Mouse (Mus musculus): Measurements from ENCODE around the gene Grm3.

Grm3 gene

DNA sequence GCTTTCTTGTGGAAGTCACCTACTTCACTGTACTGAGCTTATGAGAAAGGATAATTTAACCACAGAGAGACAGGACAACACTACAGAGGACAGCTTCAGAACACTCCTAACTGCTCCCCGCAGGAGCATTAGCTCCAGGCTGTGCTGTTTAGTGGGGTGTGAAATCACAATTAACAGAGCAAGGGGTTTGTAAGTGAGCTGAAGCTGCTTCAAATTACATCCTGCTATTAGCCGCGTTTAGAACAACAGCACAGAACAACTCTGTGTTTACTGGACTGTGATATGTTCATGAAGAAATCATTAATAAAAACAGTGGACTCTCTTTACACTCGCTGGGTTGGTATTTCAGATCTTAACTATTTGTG, 101.9 kb downstream of the Grm3 start:
- DNase-seq (ENCODE audit: low spot score in 2 of 2), result no peak

DNA sequence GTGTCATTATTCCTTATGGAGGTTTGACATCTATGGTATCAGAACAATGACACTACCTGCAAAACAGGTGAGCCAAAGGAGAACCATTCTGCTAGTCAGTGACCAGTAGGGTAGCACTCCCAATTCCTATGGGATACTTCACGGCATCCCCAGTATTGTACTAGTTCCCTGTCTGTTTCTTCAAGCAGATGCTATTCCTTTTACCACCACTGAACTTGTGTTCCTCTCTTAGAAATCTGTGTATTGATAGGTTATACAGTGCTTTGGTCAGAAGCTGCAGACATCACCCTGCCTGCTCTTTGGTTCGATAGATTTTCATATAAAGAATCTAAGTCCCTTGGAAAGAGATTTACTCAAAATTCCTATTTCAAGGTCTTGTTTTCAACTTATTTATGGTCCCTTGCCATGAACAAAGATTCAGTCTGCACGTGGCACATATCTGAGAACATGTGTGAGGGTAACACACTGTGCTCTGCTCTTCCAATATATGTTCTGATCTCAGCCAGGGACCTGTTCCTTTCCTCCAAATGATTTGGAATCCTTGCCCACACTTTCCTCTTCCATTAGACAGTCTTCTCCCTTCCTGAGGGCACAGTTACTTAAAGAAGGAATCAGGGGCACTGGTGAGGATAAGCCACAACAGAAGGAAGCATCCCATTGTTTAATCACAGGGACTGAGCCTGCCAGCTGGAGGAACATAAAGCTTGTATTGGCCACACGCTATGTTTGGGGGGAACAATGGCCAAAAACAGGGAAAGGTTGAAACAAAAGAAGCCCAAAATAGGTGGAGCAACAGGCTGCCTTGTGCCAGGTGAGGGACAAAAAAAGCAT, 102.5 kb downstream of the Grm3 start:
- DNase-seq (ENCODE audit: low spot score in 2 of 2), result no peak

DNA sequence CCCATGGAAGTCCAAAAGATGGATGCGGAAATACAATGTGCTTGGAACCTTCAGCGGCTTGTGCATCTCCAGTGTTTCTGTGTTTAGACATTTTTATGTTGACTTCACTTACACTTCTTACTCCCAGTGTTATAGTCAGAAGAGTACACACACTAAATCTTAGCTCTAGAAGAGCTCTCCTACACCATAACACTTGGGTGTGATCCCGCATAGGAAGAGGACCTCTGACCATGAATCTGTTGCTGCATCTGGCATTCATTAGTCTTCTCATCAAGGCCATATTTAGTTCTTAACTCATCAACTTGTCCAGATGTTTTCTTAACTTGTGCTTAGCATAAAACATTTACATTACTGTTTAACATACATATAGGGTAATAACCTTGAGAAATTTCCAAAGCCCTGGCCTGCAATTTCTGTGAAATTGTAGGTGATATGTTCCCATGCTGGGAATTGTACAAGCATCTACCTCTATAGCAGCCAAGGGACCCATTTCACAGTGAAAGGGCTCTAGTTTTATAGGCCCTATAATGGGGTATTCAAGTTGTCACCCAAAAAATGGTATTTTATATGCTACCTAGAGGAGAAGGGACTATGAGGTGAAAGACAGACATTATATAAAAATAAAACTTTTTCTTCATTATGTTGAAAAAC, 103.4 kb downstream of the Grm3 start:
- no peak for DNase-seq (ENCODE audit: low spot score in 2 of 2)

DNA sequence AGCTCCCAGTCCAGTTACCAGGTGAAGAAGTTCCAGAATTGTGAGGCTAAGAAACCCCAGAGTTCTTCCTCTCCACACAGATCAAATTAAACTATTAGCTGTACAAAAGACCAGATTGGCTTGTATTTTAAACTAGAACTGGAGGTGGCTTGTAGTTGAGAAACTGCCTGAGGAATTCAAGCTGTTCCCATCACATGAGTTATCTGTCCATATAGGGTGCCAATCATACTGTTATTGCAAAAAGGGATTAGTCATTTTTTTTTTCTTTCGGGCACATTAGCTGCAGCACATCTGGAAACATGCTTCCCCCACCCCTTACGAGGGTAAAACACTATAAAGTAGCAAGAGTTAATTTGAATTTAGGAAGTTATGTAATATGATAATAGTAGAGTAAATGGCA, 145.9 kb downstream of the Grm3 start:
- DNase-seq (ENCODE audit: low spot score in 2 of 2), result no peak

DNA sequence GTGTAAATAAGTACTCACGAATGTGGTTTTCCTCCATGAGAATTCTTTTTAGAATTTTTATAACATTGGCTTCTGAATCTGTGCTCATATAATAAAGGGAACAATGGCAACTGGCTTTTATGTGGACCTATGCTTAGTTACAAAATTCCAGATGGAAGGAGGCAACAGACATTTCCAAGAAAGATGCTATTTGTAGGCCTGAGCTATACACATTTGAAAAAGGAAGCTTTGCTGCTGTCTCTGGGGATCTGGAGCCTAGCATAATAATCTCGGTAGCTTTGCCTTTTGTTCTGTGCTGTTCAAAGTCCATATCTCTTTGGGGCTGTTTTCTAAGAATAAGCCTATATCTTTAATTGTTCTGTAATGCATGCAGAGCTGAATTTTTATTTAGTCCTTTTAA, 146.4 kb downstream of the Grm3 start:
- no peak for DNase-seq (ENCODE audit: low spot score in 2 of 2)

DNA sequence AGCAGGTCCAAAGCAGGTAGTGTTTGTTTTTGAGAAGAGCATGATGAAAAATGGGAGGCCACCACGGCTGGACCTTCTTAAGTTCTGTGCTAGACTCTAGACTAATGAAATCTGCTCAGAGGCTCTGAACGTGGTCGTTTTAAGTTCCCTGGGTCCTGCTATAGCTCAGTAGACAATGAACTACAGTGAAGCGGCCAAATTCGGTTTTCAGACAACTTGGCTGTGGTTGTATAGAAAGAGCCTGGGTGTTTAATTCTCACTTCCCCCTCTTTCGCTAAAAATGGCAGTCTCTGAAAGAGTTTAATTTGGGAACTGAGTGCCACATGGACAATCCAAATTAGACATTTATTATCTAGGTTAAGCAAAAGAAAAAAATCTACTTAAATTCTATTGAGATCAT, 154.0 kb downstream of the Grm3 start:
- DNase-seq (ENCODE audit: low spot score in 2 of 2), result no peak

DNA sequence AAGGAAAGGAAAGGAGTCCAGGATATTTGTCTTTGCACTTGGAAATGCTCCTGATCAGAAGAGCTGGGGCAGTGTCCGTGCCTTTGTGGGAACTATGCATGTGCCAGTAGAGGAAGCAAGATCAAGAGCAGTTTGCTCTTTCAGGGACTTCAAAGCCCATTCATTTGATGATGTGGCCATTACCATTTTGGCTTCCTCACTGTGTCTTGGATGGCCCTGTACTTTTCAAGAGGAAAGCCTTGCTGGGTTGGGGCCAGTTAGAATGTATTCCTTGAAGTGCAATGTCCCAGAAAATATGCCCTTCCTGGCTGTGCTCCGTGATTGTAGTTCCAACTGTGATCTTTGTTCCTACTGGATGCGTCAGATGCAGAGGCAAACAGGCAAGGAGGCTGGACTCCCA, 167.3 kb downstream of the Grm3 start:
- no peak for DNase-seq (ENCODE audit: low spot score in 2 of 2)

DNA sequence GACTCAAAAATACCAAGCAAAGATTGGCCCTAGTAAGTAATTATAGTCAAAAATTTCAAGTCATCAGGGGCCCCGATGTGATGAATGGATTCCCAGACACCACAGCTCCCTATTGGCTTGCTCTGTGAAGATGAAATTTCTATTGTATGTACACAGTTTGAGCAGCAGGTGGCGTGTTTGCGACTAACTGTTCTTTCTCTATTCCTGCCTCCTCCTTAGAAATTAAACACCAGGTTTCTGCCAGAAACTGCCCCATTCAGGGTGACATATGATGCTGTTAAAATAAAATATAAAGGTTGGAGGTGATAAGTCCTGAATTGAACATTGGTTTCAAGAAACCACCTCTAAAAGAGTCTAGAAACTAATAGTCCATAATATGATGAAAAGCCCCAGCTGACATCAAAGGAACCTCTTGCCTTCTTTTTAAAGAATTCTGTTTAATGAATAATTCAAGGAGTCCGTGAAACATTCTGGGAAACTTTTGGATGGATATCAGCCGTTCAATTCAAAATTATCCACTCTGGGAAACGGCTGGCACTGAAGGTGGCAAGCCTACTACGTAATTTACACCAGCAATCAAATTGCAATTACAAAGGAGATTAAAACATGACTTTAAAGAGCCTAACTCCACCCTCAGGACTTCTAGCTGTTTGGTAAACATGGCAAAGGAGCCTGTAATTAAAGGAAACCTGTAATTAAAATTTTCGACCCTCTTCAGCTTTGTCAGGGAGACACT, 184.0 kb downstream of the Grm3 start:
- DNase-seq (ENCODE audit: low spot score in 2 of 2), result no peak

DNA sequence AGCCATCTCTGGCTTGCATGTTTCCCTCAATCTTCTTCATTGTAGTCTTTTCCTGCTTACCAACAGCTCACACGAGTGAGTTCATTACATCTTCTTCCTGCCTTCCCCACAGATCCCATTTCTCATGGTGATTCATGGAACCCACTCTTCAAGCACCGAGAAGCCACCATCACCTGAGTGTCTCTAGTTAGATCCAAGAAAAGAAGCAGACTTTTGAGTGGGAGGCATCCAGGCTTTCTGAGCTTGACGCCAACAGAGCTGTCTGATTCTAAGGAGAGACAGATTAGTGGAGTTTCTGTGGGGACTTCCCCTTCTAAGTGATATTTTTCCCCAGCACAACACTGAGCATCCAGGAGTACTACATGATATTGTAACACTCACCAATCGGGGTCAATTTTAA, 199.5 kb downstream of the Grm3 start:
- DNase-seq (ENCODE audit: low spot score in 2 of 2), result no peak

DNA sequence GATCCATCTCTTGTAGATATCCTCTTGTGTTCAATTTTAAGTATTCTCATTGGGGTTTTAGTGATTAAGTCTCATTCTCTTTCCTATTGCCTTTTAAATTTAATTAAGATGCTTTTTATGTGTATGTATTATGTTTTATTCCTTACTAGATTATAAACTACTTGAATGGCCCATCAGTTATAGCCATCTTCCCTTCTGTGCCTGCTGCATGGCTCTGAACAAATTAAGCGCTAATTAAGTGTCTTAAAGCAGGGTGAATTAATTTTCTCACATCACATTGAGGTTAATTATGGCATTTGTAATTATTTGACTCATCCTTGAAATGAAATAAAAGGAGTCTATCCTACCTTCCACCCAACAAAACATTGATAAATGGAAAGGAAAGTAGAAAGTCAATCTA, 213.9 kb downstream of the Grm3 start:
- no peak for DNase-seq (ENCODE audit: low spot score in 2 of 2)

DNA sequence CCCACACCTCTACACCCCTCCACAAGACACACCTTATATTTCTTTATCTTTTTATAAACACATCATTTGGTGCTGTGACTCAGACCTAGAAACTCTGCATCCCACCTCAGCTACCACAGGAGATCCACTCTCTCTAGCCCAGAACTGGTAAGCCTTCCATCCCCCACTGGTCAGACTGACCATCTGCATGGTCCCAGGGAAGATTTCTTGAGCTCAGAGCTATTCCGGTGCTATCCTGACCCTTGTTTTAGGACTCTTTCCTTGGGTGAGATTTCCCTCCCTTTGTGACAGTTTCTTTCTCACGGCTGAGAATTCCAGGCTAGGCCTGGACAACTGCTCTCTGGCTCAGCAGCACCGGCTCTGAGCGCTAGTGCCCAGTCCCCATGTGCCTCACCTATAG, 227.7 kb downstream of the Grm3 start:
- no peak for DNase-seq (ENCODE audit: low spot score in 2 of 2)

DNA sequence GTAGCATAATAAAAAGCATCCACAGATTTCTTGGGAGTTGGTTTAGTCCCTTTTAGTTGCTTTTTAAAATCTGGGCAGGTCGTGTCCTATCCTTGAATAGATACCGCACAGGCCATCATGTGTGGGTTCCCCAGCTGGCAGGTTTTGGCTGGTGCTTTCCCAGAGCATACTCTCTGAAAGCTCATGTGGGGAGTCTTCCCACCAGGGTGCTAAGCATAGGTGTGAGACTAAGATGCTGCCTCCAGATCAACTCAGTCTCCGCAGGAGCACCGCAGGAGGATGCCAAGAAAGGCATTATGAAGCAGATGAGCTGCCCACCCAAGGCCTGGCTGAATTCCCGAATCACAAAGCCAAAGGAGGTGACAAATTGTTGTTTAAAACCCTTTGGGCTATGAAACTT, 229.5 kb downstream of the Grm3 start:
- no peak for DNase-seq (ENCODE audit: low spot score in 2 of 2)

DNA sequence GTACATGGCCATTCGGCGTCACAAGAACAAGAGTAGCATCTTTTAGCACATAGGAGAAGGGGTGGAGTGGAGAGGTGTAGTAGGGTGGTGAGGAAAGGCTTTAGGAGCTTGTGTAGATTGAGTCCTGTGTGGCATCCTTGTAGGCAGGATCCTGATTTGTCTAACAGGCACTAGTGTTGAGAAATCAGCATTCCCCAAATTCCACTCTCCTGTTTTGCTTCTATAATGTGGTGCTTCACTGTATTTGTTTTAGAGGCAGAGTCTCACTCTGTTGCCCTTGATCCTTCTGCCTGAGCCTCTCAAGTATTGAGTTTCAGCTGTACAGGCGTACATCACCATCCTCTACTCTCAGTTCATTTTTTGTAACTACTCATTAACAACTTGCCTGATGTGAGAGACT, 247.4 kb downstream of the Grm3 start:
- no peak for DNase-seq (ENCODE audit: low spot score in 2 of 2)

DNA sequence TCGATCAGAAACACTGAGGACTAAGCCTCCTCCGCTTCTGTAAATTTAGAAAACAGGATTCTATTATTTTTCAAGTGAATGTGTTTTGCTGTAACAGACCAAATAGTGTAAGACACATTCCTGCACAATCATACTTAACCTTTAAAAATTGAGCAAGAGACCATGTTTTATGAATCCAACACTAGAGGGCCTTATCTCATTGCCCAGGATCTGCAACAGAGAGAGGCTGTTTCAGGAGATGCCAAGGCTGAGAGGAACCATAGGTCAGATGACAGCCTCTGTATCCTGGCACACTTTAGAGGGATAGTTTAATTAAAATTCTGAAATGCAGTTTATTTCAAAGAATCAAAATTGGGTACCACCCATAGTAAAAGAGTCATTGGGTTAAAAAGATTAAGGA, 271.7 kb downstream of the Grm3 start:
- no peak for DNase-seq (ENCODE audit: low spot score in 2 of 2)

DNA sequence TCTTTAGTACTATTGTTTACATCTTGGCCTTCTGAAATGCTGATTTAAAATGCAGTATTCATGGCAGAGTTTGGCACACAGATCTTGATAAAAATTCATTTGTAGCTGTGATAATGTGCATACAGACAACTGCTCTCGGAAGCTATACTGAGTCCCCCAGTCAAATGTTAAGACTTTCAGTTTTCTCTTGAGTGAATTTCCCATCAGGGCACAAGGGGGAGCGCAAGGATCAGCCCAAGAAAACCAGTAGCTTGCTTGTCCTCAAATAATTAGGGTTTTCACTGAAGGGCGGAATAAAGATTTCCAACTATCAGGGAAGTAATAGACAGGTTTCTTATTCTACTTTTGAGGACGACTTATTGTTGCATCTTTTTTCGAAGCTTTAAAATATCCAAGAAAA, 275.4 kb downstream of the Grm3 start:
- no peak for DNase-seq (ENCODE audit: low spot score in 2 of 2)

DNA sequence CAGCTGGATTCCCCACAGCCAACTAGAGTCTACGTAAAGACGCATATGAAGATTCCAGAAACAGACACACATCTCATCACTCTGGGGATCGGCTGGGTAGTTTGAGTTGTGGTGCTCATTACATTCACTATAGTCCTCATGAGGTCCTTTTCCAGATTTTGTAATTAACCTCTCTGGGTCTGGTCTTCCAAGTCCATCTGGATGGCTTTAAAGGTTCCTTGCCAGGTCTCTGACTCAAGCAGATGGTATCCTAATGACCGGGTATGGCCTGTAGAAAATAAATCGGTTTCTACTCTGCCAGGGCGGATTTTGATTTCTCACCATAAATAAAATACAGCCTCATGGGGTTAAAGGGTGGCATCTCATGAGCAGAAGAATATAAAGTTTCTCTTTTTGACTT, 276.0 kb downstream of the Grm3 start:
- DNase-seq (ENCODE audit: low spot score in 2 of 2), result no peak

DNA sequence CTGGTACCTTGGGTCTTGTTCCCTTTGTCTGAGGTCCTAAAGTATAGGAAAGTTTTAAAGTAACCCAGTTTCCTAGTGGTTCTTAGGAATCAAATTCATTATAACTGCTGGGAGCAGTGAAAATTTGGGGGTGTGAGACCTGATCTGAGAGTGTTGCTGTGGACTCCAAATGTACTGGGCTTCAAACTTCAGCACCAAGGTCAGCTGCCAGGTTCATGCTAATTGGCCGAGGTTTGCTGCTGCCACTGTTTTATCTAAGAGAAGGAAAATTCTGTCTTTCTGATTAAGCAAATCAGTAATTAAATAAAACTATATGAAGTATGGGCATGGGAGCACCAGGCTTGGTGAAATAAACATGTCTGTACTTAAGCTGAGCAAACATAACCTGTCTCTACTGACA, 278.8 kb downstream of the Grm3 start:
- no peak for DNase-seq (ENCODE audit: low spot score in 2 of 2)

Measured in thymus, postnatal 10 days (tissue).